Mouse (Mus musculus) layer of hippocampus, adult 9-10 months (tissue): ENCODE data around the gene Dnajb2.
A peak's percentile ranks its signal among the peaks of the same experiment; 100 is the strongest.

ENCODE experiments used
- DNase-seq: peaks from one replicate; pipeline ENCODE4 v3.0.0; 2022; ENCODE audit warnings: low spot score

Gene Dnajb2

DNA sequence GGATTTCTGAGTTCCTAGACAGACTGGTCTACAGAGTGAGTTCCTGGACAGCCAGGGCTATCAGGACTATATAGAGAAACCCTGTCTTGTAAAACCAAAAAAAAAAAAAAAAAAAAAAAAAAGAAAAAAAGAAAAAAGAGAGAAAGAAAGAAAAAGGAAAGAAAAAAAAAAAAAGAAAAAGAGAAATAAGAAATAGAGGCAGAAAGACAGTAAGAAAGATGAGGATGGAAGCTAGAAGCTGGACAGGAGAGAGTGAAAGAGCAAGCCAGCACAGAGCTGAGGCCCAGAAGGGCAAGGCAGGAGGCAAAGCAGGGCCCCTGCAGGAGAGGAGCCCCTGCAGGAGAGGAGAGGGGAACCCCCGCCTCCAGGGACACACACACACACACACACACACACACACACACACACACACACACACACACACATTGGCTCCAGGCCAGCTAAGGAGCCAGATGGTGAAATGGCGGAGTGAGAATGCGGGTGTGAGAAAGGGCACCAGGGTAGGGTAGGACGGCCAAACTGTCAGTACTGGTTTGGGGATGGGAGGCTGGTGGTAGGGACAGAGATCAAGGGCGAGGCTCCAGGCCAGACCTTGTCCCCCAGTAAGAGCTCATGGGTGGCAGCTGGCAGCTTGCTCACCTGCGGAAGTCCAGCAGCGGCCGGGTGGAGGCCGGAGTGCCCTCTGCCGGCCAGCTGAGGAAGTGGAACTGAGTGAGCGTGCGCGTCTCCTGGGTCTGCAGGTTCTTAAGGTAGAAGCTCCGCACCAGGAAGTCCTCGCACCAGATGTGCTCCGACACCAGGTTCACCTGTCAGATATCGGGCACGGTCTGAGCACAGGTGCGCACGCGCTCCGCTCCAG lies 15.1 kb downstream of the Dnajb2 start:
- DNase-seq = no peak

DNA sequence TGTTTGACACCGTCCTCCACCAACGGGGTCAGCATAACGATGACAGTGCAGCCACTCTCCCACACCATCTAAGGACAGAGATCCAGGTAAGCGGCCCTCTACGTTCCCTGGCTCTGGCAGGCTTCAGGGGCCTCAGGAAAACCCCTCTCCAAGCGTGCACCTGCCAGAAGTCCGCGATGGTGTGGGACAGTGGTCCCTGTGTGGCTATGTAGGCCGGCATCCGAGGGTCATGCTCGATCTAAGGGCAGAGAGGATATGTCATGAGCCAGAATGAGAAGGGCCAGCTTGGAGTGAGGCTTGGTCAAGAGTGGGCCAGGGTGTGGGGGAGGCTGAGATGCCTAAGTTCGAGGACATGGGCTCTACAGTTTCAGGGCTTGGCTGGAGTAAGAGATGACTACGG lies 16.1 kb downstream of the Dnajb2 start:
- DNase-seq = no peak

DNA sequence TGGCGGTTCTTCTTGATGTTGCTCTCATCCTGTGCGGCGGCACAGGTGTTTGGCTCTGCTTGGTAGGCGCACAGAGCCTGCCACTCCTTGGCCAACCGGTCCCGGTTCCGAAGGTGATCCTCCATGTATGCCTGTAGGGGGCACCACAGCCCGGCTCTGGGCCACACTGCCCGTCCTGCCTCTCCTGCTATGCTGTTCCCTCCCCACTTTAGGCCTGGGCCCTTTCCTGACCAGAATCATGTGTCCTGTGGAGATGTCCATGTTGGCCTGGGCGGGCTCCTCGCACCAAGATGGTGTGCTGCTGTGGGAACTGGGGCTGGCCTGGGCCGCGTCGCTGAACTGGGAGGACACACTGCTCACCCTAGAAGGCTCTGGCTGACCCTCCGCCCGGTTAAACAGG lies 16.8 kb downstream of the Dnajb2 start:
- DNase-seq = no peak

DNA sequence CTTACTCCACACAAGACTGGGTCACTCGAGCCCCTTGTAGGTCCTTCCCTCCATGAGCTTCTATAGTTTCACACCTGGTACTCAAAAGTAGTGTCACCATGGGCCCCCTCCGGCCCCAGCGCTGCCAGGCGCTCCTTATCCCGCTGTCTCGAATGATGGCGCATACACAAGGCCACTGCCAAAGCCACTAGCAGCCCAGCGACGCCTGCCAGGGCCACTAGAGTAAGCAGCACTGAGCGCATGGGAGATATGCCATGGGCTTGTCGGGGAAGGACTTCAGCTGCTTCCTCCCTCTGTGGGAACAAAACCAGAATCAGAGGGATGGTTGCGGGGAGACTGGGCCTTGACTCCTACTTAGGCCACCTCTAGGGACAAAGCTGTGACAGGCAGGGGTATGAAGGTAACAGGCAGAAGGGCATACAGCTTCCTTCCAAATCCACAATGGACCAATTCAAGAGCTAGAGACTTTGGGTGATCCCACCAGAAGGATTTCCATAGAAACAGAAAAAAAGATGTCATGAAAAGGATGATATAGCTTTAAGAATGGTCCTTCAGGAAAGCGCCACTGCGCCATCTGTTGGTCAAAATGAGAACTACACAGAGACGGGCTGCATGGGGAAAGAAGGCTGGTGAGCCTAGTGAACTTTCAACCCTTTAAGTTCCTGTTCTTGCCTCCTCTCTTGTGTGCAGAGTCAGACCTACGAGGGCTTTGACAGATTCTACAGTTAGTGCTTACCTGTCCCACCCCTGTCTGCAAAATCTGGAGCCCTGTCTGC lies 17.8 kb downstream of the Dnajb2 start:
- no peak for DNase-seq

DNA sequence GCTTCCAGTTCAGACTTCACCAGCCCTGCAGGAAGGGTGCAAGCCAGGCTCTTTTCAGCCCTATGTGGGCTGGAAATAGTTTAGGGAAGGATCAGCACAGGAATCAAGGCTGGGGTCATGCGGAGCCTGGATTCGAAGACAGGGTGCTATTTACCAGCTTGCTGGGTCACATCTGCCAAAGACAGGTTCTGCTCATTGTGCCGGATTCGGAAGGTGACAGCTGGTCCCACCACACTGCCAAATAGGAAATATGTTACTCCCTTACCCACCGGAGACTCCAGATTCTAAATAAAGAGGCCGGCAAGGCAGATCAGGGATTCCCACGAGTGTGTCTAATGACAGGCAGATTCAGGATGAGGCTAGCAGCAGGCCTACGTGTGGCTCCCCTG lies 18.4 kb downstream of the Dnajb2 start:
- DNase-seq = no peak

DNA sequence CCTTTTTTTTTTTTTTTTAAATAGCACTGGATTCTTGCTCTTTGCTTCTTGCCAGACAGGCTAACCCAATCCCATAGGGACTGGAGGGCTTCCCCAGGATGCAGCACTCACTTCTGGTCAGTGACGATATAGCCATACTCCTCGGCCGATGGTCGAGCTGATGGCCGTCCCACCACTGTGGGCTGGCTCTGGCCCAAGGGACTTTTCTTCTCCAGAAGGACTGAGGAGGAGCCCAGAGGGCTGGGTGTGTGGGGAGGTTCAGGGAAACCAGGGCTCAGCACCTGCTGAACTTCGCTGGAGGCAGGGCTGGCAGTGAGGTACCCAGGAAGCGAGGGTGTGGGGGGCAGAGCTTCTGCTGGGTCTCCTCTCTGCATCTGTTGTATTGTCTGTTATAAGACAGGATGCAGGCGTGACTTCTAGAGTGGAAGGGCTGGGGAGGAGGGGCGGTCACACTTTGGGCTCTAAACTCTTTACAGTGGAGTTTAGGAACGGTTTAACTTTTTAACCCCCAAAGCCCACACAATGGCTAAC lies 19.4 kb downstream of the Dnajb2 start:
- no peak for DNase-seq

DNA sequence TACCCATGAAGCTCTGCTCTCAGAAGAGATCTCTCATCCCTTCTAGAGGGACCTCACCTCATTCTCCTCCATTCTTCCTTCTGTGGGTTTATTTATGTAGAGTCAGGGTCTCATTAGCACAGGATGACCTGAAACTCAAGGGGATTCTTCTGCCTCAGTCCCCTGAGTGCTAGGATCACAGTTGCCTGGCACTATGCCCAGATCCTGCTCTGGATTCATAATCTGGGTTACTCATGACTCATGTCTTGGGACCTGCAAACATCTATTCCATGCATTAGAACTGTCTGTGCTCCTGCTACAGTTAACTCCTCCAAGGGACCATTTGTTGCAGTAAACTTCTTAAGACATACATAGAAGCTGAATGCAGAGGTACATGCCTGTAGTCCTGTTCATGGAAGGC lies 25.1 kb downstream of the Dnajb2 start:
- DNase-seq = no peak

DNA sequence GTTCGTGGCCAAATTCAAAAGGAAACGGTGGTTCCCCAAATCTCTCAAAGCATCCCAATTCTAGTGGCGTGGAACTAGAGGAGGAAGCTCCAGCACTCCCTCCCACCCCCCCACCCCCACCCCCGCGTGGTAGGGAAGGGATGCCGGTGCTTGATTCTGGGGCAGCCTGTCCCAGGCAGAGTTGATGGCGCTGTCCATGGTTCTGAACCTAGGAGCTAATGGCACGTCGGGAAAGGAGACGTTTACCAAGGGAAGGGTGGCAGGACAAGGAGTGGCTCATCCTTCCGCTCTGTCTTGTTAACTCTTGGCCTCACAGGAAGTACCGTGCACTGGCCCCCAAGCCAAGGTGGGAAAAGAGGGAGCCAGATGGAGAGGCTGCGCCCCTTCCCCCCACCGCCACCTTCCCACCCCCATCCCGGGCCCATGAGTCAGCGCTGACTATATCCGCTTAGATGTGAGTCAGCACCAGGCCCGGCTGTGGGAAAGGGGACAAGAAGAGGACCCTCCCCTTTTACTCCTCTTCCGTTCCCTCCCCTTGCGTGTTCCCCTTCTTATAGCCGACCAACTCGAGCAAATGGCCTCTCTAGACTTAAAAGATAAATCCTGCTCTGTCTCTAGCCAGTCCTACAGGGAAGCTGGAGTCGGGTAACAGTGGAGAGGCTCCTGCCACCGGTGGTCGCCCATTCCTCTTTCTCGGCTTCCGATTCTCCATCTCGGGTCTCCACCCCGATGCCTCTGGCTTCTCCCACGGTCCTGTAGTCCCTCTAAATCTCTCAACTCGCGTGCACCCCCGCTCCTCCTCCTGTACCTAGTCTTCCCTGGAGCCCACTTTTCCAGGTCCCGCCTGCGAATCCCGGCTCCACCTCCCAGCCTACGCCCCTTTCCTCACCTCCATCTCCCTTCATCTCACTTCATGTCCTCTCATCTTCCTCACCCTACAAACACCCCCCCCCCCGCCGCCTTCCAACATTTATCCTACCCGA lies 27.1 kb downstream of the Dnajb2 start:
- no peak for DNase-seq

DNA sequence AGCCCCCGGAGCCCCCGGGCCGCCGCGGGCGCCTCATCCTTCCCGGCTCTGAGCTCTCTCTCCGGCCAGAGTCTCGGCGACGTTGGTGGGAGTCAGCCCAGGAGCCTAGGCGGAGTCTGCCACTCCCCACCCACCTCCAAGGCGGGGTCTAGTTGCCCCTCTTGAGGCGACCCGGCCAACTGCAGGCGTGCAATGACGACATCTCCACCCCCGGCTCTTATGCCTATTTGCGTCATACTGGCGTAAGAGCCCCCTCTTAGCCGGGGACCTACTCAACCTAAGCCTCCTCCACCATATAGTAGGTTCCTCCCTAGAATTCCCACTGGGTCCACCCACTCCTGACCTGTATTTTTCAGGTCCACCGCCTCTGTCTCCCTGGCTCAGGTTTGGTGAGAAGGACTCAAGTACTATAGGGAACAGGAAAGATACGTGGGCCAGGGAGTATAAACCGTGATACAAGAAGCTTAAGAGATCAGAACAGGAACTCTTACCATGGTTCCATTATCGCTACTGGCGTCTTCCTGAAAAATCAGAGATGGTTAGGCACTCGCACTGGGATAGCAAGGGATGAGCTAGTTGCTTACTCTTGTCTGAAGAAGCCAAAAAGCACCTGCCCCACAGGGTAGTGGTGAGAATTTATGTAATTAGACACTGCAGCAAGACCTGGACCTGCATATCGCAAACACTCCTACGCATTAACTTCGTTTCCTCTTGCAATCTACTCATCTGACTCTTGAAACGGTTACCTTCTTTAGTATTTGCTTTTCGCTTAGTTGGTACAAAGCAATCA lies 28.1 kb downstream of the Dnajb2 start, which contains the start of gene Ptprn:
Gene Ptprn (minus strand): TSS at position 412 of the 790 bp plus-strand sequence.
- no peak for DNase-seq

DNA sequence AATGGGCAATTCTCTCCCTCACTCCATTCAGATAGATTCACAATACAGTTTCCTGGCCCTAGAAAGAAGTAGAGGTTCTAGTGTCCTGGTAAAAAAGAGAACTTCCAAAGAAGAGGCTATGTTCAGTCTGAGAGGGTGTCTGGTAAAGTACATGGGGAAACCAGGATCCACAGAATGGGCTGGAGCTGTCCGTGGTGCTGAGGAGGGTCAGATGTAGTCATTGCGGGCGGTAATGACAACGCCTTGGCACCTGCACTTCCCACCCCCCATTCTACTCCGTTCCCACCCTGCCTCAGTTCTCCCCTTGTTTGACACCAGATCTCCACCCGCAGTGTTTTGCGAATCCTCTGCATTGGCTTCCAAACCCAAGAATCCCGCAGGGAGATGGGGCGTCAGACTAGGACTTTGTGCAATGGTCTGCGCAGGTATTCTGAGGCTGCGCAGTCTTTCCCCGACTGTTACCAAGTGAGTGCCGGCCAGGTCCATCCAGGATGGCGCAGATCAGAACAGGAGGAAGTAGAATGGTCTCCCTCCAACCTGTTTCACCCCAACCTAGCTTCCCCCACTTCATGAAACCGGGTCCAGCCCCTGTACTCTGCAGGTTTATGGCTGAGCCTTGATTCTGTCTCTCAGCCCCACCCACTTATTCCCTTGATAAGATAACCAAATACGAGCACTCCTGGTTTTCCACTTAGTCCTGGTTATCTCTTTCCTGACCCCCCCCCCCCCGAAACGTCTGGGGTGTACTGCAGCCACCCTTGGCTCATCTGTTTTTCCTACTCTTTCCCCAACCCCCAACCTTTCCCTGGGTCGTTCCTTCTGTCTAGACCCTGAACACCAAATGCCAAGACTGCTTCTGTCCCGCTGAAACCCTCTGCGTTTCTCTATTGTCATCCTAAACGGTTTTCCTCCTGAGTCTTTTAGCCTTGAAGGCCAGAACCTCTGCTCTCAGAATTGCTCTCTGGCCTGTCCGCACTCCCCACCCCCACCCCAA lies 41.3 kb downstream of the Dnajb2 start:
- no peak for DNase-seq

DNA sequence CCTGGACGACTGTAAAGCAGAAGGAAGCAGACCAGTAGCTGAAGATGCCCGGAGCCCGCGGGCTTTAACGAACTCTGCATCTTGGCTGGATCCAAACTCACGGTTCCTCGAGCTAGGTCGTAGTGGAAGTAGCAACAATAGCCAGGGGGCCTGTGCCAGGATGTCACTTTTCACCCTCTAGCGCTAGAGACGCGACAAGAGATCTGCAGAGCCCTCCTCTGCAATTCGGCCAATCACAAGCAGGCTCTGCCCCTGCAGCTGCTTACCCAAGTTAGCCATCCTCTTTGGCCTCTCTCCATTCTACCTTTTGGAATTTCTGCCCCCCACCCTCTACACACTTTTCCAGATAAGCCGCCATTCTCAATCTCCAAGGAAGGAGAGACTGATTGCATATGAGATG lies 42.0 kb downstream of the Dnajb2 start, which contains the start of gene Resp18:
Gene Resp18 (minus strand): TSS at position 188 of the 400 bp plus-strand sequence.
- no peak for DNase-seq

DNA sequence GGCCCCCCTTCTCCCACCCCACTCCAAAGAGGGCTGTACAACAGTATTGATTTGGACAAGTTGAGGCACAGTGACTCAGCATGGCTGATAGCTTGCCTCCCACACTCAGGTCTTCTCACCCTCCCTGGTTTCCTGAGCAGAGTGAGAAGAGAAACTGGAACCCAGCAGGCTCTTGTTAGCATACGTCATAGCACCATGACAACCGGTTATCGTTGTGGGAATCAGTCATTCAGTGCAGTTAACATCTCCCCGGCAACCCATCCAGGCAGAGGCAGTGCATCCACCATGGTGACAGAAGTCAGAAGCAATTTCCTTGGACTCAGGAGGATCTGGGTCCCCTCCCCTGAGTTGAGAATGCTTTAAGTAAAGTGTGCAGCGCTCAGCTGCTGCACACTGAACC lies 46.8 kb downstream of the Dnajb2 start:
- no peak for DNase-seq

DNA sequence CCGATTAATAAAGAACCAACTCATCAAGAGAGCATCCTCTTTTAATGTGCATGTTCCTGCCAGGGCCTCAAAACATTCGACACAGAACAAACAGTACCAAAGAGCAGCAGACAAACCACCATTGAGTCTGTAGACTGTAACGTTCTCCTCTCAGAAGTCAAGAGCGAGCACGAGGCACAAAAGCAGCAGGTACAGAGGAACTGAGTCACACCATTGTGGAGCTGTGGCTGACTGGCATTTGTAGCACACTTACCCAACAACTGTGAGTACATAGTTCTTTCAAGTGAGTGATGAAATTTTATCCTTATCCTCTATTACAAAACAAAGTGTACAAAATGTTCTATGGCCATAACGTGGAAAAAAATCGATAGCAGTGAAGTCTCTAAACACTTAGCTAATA lies 48.7 kb downstream of the Dnajb2 start:
- no peak for DNase-seq

DNA sequence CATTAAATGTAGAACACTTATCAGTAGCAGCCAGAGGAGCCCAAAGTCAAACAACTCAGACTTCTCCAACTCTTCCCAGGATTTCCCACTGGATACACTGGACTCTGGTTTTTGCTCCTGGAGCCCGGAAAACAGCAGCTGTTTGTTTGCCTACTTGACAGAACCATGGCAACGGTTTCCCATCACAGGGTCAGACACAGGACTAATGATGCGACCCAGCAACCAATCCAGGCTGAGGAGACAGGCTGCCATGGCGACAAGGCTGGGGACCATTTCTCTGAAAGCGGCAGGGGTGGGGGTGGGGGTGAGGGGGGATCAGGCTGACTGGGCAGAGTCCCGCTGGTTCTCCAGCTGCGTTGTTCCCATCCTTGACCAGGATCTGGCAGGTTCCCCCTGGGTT lies 53.2 kb downstream of the Dnajb2 start:
- DNase-seq = no peak

DNA sequence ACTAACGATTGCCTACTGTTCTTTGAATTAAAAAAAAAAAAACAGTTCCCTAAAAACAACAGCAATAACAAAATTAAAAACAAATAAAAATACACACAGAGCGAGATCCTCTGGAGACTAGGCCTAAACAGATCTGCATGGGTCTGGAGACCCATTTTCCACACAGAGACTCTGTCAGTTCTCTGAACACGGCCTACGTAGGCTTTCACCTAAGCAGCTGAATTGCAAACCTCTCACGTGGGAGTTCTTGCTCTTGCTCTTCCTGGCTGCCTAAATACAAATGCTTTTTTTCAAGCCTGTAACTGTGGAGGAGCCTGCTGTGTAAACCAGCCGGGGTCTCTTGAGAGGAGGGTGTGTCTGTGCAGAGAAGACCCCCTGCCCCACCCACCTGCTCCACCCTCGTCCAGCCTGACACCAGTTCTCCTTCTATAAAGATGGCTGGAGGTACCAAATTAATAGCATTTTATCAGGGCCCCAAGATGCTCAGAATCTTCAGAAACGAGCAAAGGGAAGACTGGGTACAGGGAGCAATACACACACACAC lies 53.8 kb downstream of the Dnajb2 start:
- no peak for DNase-seq

DNA sequence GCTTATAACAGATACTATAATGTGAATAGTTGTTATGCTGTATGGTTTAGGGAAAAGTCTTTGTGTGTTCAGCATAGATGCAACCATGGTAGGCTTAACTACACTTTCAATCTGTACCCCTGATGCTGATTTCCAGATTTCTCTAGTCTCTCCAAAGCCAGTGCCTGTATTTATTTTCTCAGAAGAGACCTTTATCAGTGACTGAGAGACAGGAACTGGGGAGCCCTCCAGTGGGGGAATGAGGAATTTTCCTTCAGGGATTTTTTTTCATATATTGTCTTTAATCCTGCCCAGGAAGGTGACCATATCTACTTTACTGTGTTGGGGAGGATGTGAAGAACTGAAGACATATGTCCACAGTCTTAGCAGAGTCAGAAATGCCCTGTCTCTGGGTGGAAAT lies 54.4 kb downstream of the Dnajb2 start:
- DNase-seq = peak; percentile 65

DNA sequence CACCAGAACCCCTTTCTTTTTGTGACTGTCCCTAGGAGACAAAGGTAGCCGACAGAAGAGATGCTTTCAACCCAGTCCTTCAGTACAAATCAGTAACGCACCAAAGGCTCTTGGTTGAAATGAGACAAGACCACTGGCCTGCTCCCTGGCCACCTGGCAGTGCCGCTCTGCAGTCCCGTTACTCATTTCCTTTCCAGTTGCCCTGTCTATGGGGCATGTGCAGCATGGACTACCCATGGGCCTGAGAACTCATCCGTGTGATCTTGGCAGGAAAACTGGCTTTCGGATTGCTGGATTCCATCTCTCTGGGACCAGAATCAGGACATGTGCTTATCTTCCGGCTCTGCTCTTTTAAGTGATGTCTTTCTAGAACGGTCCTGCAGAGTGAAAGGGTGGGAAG lies 55.1 kb downstream of the Dnajb2 start:
- no peak for DNase-seq

DNA sequence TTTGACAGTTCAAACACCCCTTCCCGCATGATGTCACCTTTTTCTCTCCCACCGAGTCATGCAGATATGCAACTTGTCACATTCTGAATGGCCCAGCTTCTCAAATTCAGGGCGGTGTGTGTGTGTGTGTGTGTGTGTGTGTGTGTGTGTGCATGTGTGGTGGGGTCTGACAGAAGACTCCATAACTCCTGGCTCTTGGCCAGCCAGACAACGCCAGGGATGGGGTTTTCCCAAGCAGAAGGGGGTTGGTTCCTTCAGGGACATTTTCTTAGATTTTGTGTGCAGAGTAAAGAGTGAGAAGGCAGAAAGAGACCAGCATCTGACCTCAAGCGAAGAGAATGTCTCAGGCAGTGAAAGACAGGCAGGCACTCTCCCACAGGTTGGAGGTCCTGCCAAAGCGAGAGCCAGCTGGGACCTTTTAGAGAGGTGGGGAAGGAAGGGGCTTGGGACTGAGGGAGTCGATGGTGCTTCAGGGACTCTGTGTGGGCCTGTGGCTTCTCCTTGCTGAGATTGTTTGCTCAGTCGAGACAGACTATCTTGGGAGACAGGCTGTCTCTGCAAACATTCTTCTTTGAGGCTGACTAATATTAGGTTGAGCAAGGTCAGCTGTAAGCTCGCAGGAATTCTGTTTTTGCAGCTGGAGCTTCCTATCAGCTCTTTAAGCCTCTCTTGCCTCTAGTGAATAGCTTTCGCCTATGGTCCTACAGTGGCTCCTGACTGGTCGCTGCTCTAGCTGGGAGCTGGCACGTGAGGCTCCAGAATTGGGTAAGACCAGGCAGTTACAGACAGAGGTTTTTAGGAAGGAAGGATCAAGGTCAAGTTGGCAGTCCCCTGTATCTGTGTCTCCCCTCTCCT lies 56.5 kb downstream of the Dnajb2 start:
- DNase-seq = no peak

DNA sequence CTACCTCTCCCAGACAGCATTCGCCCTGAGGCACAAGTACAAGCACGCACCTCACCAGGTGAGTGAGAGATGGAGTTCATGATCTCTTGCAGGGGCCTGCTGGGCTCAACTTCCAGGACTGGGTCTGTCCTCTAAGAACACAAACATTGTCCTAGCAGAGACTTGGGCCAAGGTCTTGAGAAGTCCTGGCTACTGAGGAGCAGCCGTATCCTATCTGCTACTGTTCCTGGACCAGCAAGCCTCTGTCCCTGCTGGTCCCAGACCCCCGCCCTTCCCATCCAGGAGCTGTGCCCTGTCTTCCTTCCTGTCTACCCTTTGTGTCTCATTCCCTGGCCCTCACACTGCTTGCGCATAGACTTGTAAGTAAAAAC lies 57.1 kb downstream of the Dnajb2 start:
- no peak for DNase-seq
